Mouse (Mus musculus) limb, embryonic 15.5 days (tissue): ENCODE data around the gene Gm21891. TPM values are rescaled to one million over a fixed set of nuclear protein-coding genes. Genes with fewer than 3 reads are reported as not detected.
"Not testable (repeated sequence)": the region's sequence is repeated elsewhere in the genome, so short reads cannot be mapped to it uniquely, and the experiment has no call there.

Source experiments
- ATAC-seq: fragments of 200-750 bp; cut with Nextera tagmentation; 2 replicates; pipeline ENCODE4 v1.8.0; 2017; ENCODE audit warnings: low read depth, moderate TSS enrichment; ENCODE audit not compliant: insufficient number of reproducible peaks, low FRiP score, low TSS enrichment
- H3K27ac ChIP-seq: fragments of 300-500 bp; sonication (generic); 2 replicates; pipeline ENCODE4 v1.5.1; 2015; ENCODE audit warnings: moderate library complexity, mild to moderate bottlenecking, inconsistent platforms
- H3K27me3 ChIP-seq: fragments of 300-500 bp; sonication (generic); 2 replicates; pipeline ENCODE4 v1.6.1; 2015; ENCODE audit warnings: inconsistent platforms
- H3K36me3 ChIP-seq: fragments of 300-500 bp; sonication (generic); 2 replicates; pipeline ENCODE4 v1.6.1; 2015; ENCODE audit warnings: inconsistent platforms
- H3K4me1 ChIP-seq: fragments of 300-500 bp; sonication (generic); 2 replicates; pipeline ENCODE4 v1.6.1; 2015; ENCODE audit warnings: inconsistent platforms
- H3K4me2 ChIP-seq: fragments of 300-500 bp; sonication (generic); 2 replicates; pipeline ENCODE4 v1.6.1; 2015; ENCODE audit warnings: mild to moderate bottlenecking, inconsistent platforms
- H3K4me3 ChIP-seq: fragments of 300-500 bp; sonication (generic); 2 replicates; pipeline ENCODE4 v1.5.1; 2015; ENCODE audit warnings: mild to moderate bottlenecking, inconsistent platforms
- H3K9ac ChIP-seq: fragments of 300-500 bp; sonication (generic); 2 replicates; pipeline ENCODE4 v1.6.1; 2015; ENCODE audit warnings: inconsistent platforms
- H3K9me3 ChIP-seq: fragments of 300-500 bp; sonication (generic); 2 replicates; pipeline ENCODE4 v1.6.1; 2016; ENCODE audit warnings: inconsistent platforms
- WGBS: fragments of 180-500 bp; shearing (Covaris S2); methylation state at CpG from one replicate; pipeline ENCODE4 v1.1.7; 2015; 5-methylcytosine and 5-hydroxymethylcytosine counted together
- polyA plus RNA-seq: library from polyadenylated mRNA; unstranded; fragments of >200 nt; fragmentation: Nextera tagmentation; extraction: Ambion mirVana; gene quantifications from 2 replicates; pipeline ENCODE4 v1.2.1, GENCODE M21; 2015

Gm21891 gene
- polyA plus RNA-seq = not detected in 2 replicates

DNA sequence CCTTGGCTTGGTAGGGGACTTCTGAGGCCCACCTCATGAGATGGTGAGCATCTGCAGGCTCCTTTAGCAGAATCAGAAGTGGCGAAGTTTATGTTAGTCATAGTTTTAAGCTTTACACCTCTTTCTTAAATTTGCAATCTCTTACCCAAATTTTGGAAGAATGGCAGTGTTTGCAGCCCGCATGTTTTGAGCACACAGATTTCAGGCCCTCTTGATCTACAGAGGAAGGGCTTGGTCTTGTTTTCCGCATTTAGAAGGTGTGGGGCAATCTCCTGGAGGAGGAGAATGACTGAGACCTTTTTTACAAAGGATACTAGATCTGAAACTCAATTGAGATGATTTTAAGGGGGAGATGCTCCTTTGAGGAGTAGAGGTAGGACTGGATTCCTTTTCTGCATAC lies at the start of gene Gm21891:
TSS of gene Gm21891 (minus strand) at position 101 of the 400 bp plus-strand sequence.
- WGBS = no CpG with 5 or more reads among the region's 3 CpGs
- ATAC-seq, H3K4me2 ChIP-seq, H3K27ac ChIP-seq, H3K9ac ChIP-seq, H3K27me3 ChIP-seq, H3K4me1 ChIP-seq, H3K9me3 ChIP-seq, H3K36me3 ChIP-seq, H3K4me3 ChIP-seq: not testable (repeated sequence)

GRCm38 (mm10) chrY:13161668-13162067 lies 28.4 kb upstream of the Gm21891 start, which contains the start of gene Gm21425:
TSS of gene Gm21425 (plus strand) at chrY:13161968.
- H3K27me3 ChIP-seq, ATAC-seq, H3K36me3 ChIP-seq, H3K4me2 ChIP-seq, H3K27ac ChIP-seq, H3K9ac ChIP-seq, H3K4me3 ChIP-seq, H3K4me1 ChIP-seq, H3K9me3 ChIP-seq: not testable (repeated sequence)

Other genes starting within 250 kb of the Gm21891 start
- not detected in 2 replicates for gene Gm20807, start 90.6 kb downstream of the Gm21891 start, polyA plus RNA-seq
- gene Gm21425, start 28.5 kb upstream of the Gm21891 start, polyA plus RNA-seq = not detected in 2 replicates
- gene Gm21828, start 90.4 kb upstream of the Gm21891 start, polyA plus RNA-seq = not detected in 2 replicates
- not detected in 2 replicates for gene Gm21440, start 118.9 kb upstream of the Gm21891 start, polyA plus RNA-seq
- gene Gm21454, start 119.0 kb upstream of the Gm21891 start, polyA plus RNA-seq = not detected in 2 replicates
- not detected in 2 replicates for gene Gm21725, start 215.6 kb upstream of the Gm21891 start, polyA plus RNA-seq